Mouse (Mus musculus) gastrocnemius, postnatal 4 days (tissue): Measurements from ENCODE around the gene Gm45337. TPM values are rescaled to one million over a fixed set of nuclear protein-coding genes. Genes with fewer than 3 reads are reported as not detected.
A peak's percentile ranks its signal among the peaks of the same experiment; 100 is the strongest.

Experiments used
- DNase-seq, 2 experiments: peaks; one replicate each; pipeline ENCODE4 v3.0.0; 2021 to 2022; ENCODE audit warnings: low spot score in 2 of 2, mixed read lengths in 2 of 2
- total RNA-seq, 2 experiments: library from RNA; stranded (reverse); gene quantifications; 2 replicates each; pipeline ENCODE4 v1.2.3; 2021

The Gm45337 gene
- total RNA-seq, 2 experiments from 2014 or later: not detected

DNA sequence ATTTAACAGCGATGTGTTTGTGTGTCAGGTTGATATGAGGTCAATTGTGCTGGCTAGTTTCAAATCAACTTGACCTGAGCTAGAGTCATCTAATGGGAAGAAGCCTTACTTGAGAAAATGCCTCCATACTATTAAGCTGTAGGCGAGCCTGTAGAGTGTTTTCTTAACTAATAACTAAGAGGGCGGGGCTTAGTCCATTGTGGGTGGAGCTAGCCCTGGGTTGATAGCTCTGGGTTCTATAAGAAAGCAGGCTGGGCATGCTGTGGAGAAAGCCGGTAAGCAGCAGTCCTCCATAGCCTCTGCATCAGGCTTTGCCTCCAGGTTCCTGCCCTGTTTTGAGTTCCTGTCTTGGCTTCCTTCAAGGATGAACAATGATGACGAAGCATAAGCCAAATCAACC is 39.7 kb downstream of the Gm45337 start:
- DNase-seq: no peak

DNA sequence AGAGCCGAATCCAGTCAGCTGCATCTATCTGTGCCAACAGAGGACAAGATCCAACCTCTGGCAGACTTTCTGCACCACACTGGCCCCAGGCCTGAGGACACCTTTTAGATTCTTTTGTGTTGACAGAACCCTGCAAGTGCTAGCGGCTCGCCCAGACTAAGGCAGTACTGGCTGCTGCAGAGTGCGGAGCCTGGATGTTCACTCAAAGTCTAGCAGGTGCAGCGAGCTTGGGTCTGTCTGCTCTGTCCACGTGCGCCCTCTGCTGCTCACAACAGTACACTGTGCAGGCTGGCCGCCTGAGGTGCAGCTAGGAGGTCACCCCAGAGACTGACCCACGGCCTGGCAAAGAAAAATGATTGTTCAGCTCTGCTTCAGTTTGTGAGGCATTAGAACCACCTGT is 46.6 kb downstream of the Gm45337 start:
- DNase-seq: peak in 1 of 2 experiments; percentile 74

DNA sequence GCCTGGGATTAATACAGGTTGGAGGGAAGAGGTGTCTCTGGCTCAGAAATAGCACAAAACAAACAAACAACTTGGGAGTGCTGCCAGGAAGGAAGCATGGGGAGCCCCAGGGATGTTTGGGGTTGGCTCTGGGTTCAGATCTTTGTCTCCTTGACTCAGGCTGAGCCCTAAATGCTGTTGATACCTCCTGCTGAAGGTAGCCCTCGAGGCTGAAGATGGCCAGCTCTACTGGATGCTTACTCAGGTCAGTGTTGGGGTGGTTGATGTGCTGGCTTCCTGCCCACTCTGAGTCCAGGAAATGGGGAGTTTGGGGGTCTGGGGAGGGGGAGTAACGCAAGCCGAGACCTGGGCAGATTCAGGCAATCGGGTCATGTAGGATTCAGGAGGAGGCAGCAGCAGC is 47.7 kb downstream of the Gm45337 start:
- no peak for DNase-seq

DNA sequence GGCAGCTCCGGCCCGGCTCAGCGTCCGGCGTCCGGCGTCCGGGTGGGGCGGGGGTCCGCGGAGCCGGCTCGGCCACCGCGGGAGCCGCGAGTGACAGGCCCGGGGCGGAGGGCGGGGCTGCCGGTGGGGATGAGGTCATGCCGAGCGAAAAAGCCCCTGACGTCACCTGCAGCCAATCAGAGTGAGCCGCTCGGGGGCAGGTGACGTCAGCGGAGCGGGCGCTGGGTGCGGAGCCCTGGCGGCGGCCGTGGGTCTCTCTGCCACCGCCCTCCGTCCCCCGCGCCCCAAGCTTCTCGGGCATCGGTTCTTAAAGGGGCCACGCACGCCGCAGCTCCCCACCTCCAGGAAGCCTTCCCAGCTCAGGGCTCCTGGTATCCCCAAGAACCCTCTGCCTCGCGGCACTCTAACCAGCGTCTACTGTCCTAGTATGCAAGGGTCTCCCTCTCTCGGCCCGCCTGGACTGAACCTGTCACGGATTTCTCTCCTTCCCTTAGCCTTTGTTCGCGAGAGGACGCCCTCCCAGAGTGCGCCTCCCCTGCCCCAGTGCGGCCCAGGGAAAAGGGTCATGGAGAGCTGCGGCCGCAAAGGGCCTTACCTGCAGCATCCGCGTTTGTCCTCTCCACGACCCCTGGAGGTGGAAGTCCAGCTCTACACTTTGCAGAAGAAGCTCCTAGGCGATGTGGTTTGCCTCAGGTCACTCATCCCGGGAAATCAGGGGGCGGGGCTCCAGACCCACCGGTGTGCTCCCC is 49.0 kb downstream of the Gm45337 start, which contains the start of gene Dusp8:
Gene Dusp8 (minus strand): TSS at position 661 of the 749 bp plus-strand sequence.
- peak; percentile 79 to 90 for DNase-seq

DNA sequence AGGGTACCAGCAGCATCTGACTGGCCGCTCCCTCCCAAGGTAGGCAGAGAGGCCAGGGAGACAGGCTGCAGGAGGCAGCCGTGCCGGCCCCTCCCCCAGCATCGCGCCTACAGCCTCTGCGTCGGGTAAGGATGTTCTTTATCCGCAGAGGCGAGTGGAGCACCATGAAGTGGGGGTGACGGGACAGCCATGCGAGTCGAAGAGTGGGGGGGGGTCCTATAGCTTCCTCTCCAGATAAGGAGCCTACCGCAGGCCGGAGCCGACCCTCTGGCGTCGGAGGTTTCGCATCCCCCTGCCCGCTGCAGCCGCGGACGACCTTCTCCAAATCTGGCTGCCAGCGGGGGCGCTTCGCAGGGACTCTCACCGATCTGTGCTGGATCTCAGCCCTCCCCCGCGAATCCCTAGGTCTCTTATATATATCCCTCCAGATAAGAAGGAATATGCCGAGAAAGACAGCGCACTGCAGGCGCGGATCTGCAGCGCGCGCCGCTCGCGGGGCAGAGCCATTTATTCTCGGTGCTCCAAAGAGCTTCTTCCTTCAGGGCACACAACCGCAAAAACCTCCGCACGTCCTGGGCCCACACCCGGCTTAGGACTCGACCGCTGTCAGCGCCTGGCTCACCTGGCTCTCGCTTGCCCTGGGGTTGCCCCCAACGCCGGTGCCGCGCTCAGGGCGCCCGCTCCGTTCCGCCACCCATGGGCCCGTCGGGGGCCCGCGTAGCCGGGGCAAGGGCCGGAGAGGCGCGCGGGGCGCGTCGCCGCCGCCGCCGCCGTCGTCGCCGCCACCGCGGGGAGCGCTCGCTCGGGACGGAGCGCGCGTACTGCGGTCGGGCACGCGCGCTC is 49.9 kb downstream of the Gm45337 start:
- no peak for DNase-seq

DNA sequence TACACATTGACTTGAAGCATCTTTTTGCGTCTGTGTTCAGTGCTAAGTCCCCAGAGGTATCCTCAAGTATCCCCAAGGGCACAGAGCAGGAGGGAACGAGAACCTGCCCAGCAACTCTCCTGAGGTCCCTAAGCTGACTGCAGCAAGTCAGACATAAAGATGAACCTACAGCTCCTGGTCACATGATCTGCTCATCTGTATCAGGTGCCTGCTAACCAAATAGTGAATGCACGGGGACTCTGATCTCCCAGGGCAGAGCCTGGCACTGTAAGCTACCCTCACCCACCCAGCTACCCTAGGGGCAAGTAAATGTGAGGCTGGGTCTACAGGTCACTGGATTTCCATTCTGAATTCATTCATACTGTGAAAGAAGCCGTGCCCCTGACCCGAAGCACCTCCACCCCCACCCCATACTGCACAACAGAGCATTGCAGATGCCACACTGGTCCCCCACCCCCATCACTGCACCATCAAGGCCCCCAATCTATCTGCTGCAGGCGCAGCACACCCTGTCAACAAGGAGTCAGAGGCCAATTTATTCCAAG is 50.6 kb downstream of the Gm45337 start:
- DNase-seq: no peak

Other genes starting within 250 kb of the Gm45337 start
- 10 to 100 TPM; 31.1 to 34.3 TPM for gene Tollip, start 226.1 kb downstream of the Gm45337 start, total RNA-seq
- gene Brsk2, start 194.9 kb downstream of the Gm45337 start, total RNA-seq: under 1 TPM; 0.78 to 0.96 TPM
- 10 to 100 TPM; 45.0 to 47.9 TPM for gene Mob2, start 83.5 kb downstream of the Gm45337 start, total RNA-seq
- gene Dusp8, start 48.8 kb downstream of the Gm45337 start, total RNA-seq: 10 to 100 TPM; 14.3 to 20.4 TPM
- gene Gm45618, start 23.9 kb downstream of the Gm45337 start, total RNA-seq: not detected
- not detected for gene Gm39115, start 8.6 kb downstream of the Gm45337 start, total RNA-seq
- not detected for gene Gm29735, start 12.5 kb upstream of the Gm45337 start, total RNA-seq
- not detected for gene Gm4553, start 21.1 kb upstream of the Gm45337 start, total RNA-seq
- not detected for gene Krtap5-2, start 31.4 kb upstream of the Gm45337 start, total RNA-seq
- not detected for gene Gm10153, start 45.8 kb upstream of the Gm45337 start, total RNA-seq
- not detected for gene Krtap5-3, start 56.8 kb upstream of the Gm45337 start, total RNA-seq
- gene Gm7579, start 67.3 kb upstream of the Gm45337 start, total RNA-seq: not detected
- gene Krtap5-5, start 85.4 kb upstream of the Gm45337 start, total RNA-seq: not detected
- not detected for gene Gm40460, start 96.5 kb upstream of the Gm45337 start, total RNA-seq
- gene Gm2431, start 113.7 kb upstream of the Gm45337 start, total RNA-seq: not detected
- gene Gm4559, start 129.8 kb upstream of the Gm45337 start, total RNA-seq: not detected
- gene Krtap5-1, start 152.5 kb upstream of the Gm45337 start, total RNA-seq: not detected
- not detected for gene Krtap5-4, start 158.9 kb upstream of the Gm45337 start, total RNA-seq
- gene Ifitm10, start 229.1 kb upstream of the Gm45337 start, total RNA-seq: 1 to 10 TPM in 1 of 2 experiments, not detected in 1; 1.1 TPM
- 1 to 10 TPM in 1 of 2 experiments, not detected in 1; 1.3 TPM for gene Gm49369, start 238.1 kb upstream of the Gm45337 start, total RNA-seq
- 100 to 1,000 TPM; 265 to 273 TPM for gene Ctsd, start 243.4 kb upstream of the Gm45337 start, total RNA-seq